Mouse (Mus musculus) embryonic facial prominence, embryonic 11.5 days (tissue): ENCODE measurements around the gene Rdx. TPM values are rescaled to one million over a fixed set of nuclear protein-coding genes. Genes with fewer than 3 reads are reported as not detected.

ENCODE experiments used
- ATAC-seq: fragments of 200-750 bp; cut with Nextera tagmentation; replicated peaks from 2 replicates; pipeline ENCODE4 v1.8.0; 2017; ENCODE audit warnings: low read depth; ENCODE audit not compliant: insufficient number of reproducible peaks, low FRiP score, low TSS enrichment
- DNase-seq: peaks from one replicate; pipeline ENCODE4 v3.0.0-alpha.2; 2015; ENCODE audit warnings: low spot score
- H3K27ac ChIP-seq: fragments of 300-500 bp; sonication (generic); replicated peaks from 2 replicates; pipeline ENCODE4 v1.5.1; 2014; ENCODE audit warnings: mild to moderate bottlenecking, low read depth, low read length, control low read depth
- H3K27me3 ChIP-seq: fragments of 300-500 bp; sonication (generic); 2 replicates; pipeline ENCODE4 v1.6.1; 2014; ENCODE audit warnings: mild to moderate bottlenecking, low read length, moderate library complexity, mixed read lengths; ENCODE audit not compliant: control insufficient read depth, insufficient read depth
- H3K36me3 ChIP-seq: fragments of 300-500 bp; sonication (generic); replicated peaks from 2 replicates; pipeline ENCODE4 v1.6.1; 2014; ENCODE audit warnings: low read depth, mild to moderate bottlenecking, low read length, moderate library complexity, mixed read lengths; ENCODE audit not compliant: control insufficient read depth, insufficient read depth
- H3K4me1 ChIP-seq: fragments of 300-500 bp; sonication (generic); 2 replicates; pipeline ENCODE4 v1.6.1; 2014; ENCODE audit warnings: low read length, mixed read lengths; ENCODE audit not compliant: control insufficient read depth, insufficient read depth
- H3K4me2 ChIP-seq: fragments of 300-500 bp; sonication (generic); 2 replicates; pipeline ENCODE4 v1.6.1; 2014; ENCODE audit warnings: low read depth, mild to moderate bottlenecking, control low read depth, low read length, moderate library complexity
- H3K4me3 ChIP-seq: fragments of 300-500 bp; sonication (generic); 2 replicates; pipeline ENCODE4 v1.5.1; 2014; ENCODE audit warnings: low read depth, low read length, control low read depth
- H3K9ac ChIP-seq: fragments of 300-500 bp; sonication (generic); replicated peaks from 2 replicates; pipeline ENCODE4 v1.6.1; 2014; ENCODE audit warnings: mild to moderate bottlenecking, control low read depth, low read length
- H3K9me3 ChIP-seq: fragments of 300-500 bp; sonication (generic); replicated peaks from 2 replicates; pipeline ENCODE4 v1.6.1; 2016; ENCODE audit warnings: mild to moderate bottlenecking, low read length, inconsistent platforms, mixed read lengths; ENCODE audit not compliant: control insufficient read depth
- WGBS: fragments of 180-500 bp; shearing (Covaris S2); extraction: QIAGEN DNeasy Blood & Tissue Kit; methylation state at CpG from one replicate; pipeline ENCODE4 v1.1.7; 2014; 5-methylcytosine and 5-hydroxymethylcytosine counted together
- polyA plus RNA-seq: library from polyadenylated mRNA; unstranded; fragments of >200 nt; fragmentation: Nextera tagmentation; extraction: Ambion mirVana; gene quantifications from 2 replicates; pipeline ENCODE4 v1.2.1, GENCODE M21; 2014

The Rdx gene
- polyA plus RNA-seq, 1 experiment from 2014 or later = 232 TPM

- Histone ChIP-seq H3K27me3 (no peaks in the 10 kb centered on the region), H3K9me3 (no peaks in the 10 kb centered on the region), H3K9ac (no peak overlapping the region), H3K4me1 (no peaks in the 10 kb centered on the region), H3K4me2 (no peak overlapping the region), H3K4me3 (no peak overlapping the region), H3K27ac (no peak overlapping the region), H3K36me3 (no peaks in the 10 kb centered on the region)
- no peak for DNase-seq
- 55% methylated on average over 2 of the region's 2 CpGs for WGBS
- no peak for ATAC-seq
Observed at GRCm38 (mm10) chr9:52017824-52018223, 29.1 kb upstream of the Rdx start.

GRCm38 (mm10) chr9:52018505-52018904 lies 28.5 kb upstream of the Rdx start:
- Histone ChIP-seq H3K4me2 (no peak overlapping the region), H3K36me3 (no peaks in the 10 kb centered on the region), H3K27me3 (no peaks in the 10 kb centered on the region), H3K4me1 (no peaks in the 10 kb centered on the region), H3K9ac (no peak overlapping the region), H3K4me3 (no peak overlapping the region), H3K27ac (no peak overlapping the region), H3K9me3 (no peaks in the 10 kb centered on the region)
- 89% methylated on average over 1 of the region's 1 CpGs for WGBS
- ATAC-seq (no peak), DNase-seq (no peak)

GRCm38 (mm10) chr9:52027257-52028020 lies 19.5 kb upstream of the Rdx start:
- Histone ChIP-seq H3K27me3 (no peaks in the 10 kb centered on the region), H3K9me3 (no peaks in the 10 kb centered on the region), H3K9ac (no peak overlapping the region), H3K4me2 (no peak overlapping the region), H3K27ac (no peak overlapping the region), H3K4me3 (no peak overlapping the region), H3K4me1 (no peaks in the 10 kb centered on the region), H3K36me3 (no peaks in the 10 kb centered on the region)
- WGBS = 35% methylated on average over 5 of the region's 5 CpGs
- no peak for ATAC-seq
- DNase-seq = no peak

- DNase-seq (peak; percentile 18), ATAC-seq (no peak)
- no peak overlapping the region for H3K9ac ChIP-seq
- no peaks in the 10 kb centered on the region for H3K36me3 ChIP-seq
- H3K4me3 ChIP-seq = no peak overlapping the region
- no peaks in the 10 kb centered on the region for H3K9me3 ChIP-seq
- H3K27me3 ChIP-seq = no peaks in the 10 kb centered on the region
- 64% methylated on average over 9 of the region's 9 CpGs for WGBS
- no peaks in the 10 kb centered on the region for H3K4me1 ChIP-seq
- H3K27ac ChIP-seq = no peak overlapping the region
- no peak overlapping the region for H3K4me2 ChIP-seq
Observed at GRCm38 (mm10) chr9:52028521-52029405, 18.2 kb upstream of the Rdx start.

- no peak for ATAC-seq
Observed at GRCm38 (mm10) chr9:52031501-52031900, 15.5 kb upstream of the Rdx start.

GRCm38 (mm10) chr9:52037493-52037892 lies 9.5 kb upstream of the Rdx start:
- Histone ChIP-seq H3K27me3 (no peaks in the 10 kb centered on the region), H3K4me3 (no peak overlapping the region), H3K27ac (no peak overlapping the region), H3K36me3 (no peaks in the 10 kb centered on the region), H3K9ac (no peak overlapping the region), H3K4me1 (no peaks in the 10 kb centered on the region), H3K9me3 (no peaks in the 10 kb centered on the region), H3K4me2 (no peak overlapping the region)
- ATAC-seq (no peak), DNase-seq (no peak)
- WGBS = 89% methylated on average over 1 of the region's 1 CpGs

More at GRCm38 (mm10) chr9:52031501-52031900, 15.5 kb upstream of the Rdx start:
- Histone ChIP-seq H3K27me3 (no peaks in the 10 kb centered on the region), H3K36me3 (no peaks in the 10 kb centered on the region), H3K4me3 (no peak overlapping the region), H3K4me2 (no peak overlapping the region), H3K4me1 (no peaks in the 10 kb centered on the region), H3K27ac (no peak overlapping the region), H3K9ac (no peak overlapping the region), H3K9me3 (no peaks in the 10 kb centered on the region)
- WGBS = 61% methylated on average over 2 of the region's 2 CpGs
- DNase-seq = no peak

GRCm38 (mm10) chr9:52041657-52042056 lies 5.3 kb upstream of the Rdx start:
- Histone ChIP-seq H3K36me3 (no peaks in the 10 kb centered on the region), H3K27ac (no peak overlapping the region), H3K27me3 (no peaks in the 10 kb centered on the region), H3K4me2 (no peak overlapping the region), H3K4me3 (no peak overlapping the region), H3K9me3 (no peaks in the 10 kb centered on the region), H3K4me1 (no peaks in the 10 kb centered on the region), H3K9ac (no peak overlapping the region)
- DNase-seq (no peak), ATAC-seq (no peak)
- WGBS = 86% methylated on average over 2 of the region's 2 CpGs

GRCm38 (mm10) chr9:52046686-52047085 lies 287 bp upstream of the Rdx start:
- Histone ChIP-seq H3K4me1 (no peaks in the 10 kb centered on the region; the same call in 1 of the 2 replicates), H3K27ac (no peak overlapping the region), H3K4me2 (no peak overlapping the region), H3K36me3 (no peaks in the 10 kb centered on the region), H3K27me3 (no peaks in the 10 kb centered on the region), H3K9ac (no peak overlapping the region), H3K9me3 (no peaks in the 10 kb centered on the region), H3K4me3 (no peak overlapping the region)
- ATAC-seq = no peak
- 27% methylated on average over 5 of the region's 5 CpGs for WGBS
- no peak for DNase-seq
